Mouse (Mus musculus) midbrain, embryonic 14.5 days (tissue): ENCODE measurements around the gene Wdr45. TPM values are rescaled to one million over a fixed set of nuclear protein-coding genes. Genes with fewer than 3 reads are reported as not detected.
"Not testable (repeated sequence)": the region's sequence is repeated elsewhere in the genome, so short reads cannot be mapped to it uniquely, and the experiment has no call there.

ENCODE experiments used
- ATAC-seq: fragments of 200-750 bp; cut with Nextera tagmentation; 2 replicates; pipeline ENCODE4 v1.8.0; 2017; ENCODE audit warnings: moderate number of reproducible peaks, moderate library complexity; ENCODE audit not compliant: low FRiP score, low TSS enrichment
- DNase-seq: peaks from one replicate; pipeline ENCODE4 v3.0.0-alpha.2; 2015
- H3K27ac ChIP-seq: fragments of 300-500 bp; sonication (generic); replicated peaks from 2 replicates; pipeline ENCODE4 v1.5.1; 2014; ENCODE audit warnings: mild to moderate bottlenecking, low read depth, low read length, moderate library complexity
- H3K27me3 ChIP-seq: fragments of 300-500 bp; sonication (generic); 2 replicates; pipeline ENCODE4 v1.6.1; 2014; ENCODE audit warnings: low read length, control low read depth, mixed read lengths; ENCODE audit not compliant: control insufficient read depth, insufficient read depth
- H3K36me3 ChIP-seq: fragments of 300-500 bp; sonication (generic); 2 replicates; pipeline ENCODE4 v1.6.1; 2014; ENCODE audit warnings: low read length, control low read depth; ENCODE audit not compliant: control insufficient read depth, insufficient read depth
- H3K4me1 ChIP-seq: fragments of 300-500 bp; sonication (generic); 2 replicates; pipeline ENCODE4 v1.6.1; 2014; ENCODE audit warnings: mild to moderate bottlenecking, antibody characterized with exemption, low read length, control low read depth; ENCODE audit not compliant: control insufficient read depth, insufficient read depth
- H3K4me2 ChIP-seq: fragments of 300-500 bp; sonication (generic); 2 replicates; pipeline ENCODE4 v1.6.1; 2014; ENCODE audit warnings: mild to moderate bottlenecking, low read length, moderate library complexity
- H3K4me3 ChIP-seq: fragments of 300-500 bp; sonication (generic); replicated peaks from 2 replicates; pipeline ENCODE4 v1.5.1; 2014; ENCODE audit warnings: low read depth, low read length
- H3K9ac ChIP-seq: fragments of 300-500 bp; sonication (generic); replicated peaks from 2 replicates; pipeline ENCODE4 v1.6.1; 2014; ENCODE audit warnings: mild to moderate bottlenecking, low read length, moderate library complexity
- H3K9me3 ChIP-seq: fragments of 300-500 bp; sonication (generic); 2 replicates; pipeline ENCODE4 v1.6.1; 2016; ENCODE audit warnings: low read length, control low read depth, mixed read lengths; ENCODE audit not compliant: control insufficient read depth
- WGBS: fragments of 180-500 bp; shearing (Covaris S2); extraction: QIAGEN DNeasy Blood & Tissue Kit; methylation state at CpG from one replicate; pipeline ENCODE4 v1.1.7; 2014; 5-methylcytosine and 5-hydroxymethylcytosine counted together
- polyA plus RNA-seq: library from polyadenylated mRNA; unstranded; fragments of >200 nt; fragmentation: Nextera tagmentation; extraction: Ambion mirVana; gene quantifications from 2 replicates; pipeline ENCODE4 v1.2.1, GENCODE M21; 2014

Gene Wdr45
- 23.9 and 29.5 TPM in 2 replicates for polyA plus RNA-seq

DNA sequence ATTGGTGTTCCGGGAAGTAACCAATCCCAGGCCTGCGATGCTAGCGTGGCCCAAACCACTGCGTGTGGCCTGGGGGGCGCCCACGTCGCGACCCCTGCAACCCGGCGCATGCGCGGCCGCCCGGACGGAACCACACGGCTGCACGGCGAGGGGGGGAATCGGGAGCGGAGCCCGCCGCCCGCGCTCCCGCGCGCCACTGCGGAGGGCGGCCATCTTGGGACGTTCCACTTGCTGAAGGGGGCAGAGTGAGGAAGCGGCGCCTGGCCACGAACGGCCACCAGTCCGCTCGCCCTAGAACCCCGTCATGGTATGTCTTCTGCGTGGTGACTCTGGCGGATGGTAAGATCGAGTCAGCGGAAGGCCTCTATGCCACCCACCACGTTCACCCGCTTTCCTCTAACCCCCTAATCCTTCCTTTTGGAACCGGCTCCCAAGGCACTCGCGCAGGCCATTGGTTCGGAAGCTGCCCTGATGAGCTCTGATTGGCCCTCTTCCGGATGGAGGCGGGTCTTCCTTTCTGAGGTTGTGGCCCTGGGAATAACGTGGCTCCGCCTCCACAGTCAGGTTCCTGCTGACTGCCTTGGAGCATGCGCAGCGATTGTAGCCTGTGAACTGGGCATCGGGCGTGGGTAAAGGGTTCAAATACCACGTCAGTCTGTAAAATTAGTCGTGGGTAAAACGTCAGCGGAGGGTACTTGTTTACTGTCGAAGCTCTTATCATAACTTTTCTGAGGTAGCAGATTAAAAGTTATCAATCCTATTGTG lies at the start of gene Wdr45:
TSS of gene Wdr45 (plus strand) at position 199 of the 765 bp plus-strand sequence.
- H3K27ac ChIP-seq: 0 out of 2 replicates have a peak within 1 kb of the TSS, but pooled peaks have one; percentile 26
- WGBS: 26% methylated on average over 42 of the region's 60 CpGs
- DNase-seq (peak; percentile 94), ATAC-seq (peak; percentile 96)
- H3K36me3 ChIP-seq, H3K9ac ChIP-seq, H3K4me1 ChIP-seq, H3K9me3 ChIP-seq, H3K27me3 ChIP-seq: not testable (repeated sequence)
- H3K4me2 ChIP-seq: peak within 1 kb of the TSS; percentile 53
- H3K4me3 ChIP-seq: peak within 1 kb of the TSS; percentile 34

DNA sequence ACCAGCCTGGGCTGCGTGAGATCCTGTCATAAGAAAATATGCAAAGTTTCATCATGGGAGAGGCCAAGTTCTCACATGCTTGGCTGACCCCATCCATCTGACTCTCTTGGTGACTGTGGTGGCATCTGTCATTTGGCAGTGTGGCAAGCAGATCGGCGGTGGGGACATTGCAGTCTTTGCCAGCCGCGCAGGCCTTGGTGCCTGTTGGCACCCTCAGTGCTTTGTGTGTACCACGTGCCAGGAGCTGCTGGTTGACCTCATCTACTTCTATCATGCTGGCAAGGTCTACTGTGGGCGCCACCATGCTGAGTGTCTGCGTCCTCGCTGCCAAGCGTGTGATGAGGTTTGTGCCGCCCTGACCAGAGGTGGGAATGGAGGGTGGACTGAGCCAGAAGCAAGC lies 49.3 kb upstream of the Wdr45 start:
- DNase-seq: no peak

DNA sequence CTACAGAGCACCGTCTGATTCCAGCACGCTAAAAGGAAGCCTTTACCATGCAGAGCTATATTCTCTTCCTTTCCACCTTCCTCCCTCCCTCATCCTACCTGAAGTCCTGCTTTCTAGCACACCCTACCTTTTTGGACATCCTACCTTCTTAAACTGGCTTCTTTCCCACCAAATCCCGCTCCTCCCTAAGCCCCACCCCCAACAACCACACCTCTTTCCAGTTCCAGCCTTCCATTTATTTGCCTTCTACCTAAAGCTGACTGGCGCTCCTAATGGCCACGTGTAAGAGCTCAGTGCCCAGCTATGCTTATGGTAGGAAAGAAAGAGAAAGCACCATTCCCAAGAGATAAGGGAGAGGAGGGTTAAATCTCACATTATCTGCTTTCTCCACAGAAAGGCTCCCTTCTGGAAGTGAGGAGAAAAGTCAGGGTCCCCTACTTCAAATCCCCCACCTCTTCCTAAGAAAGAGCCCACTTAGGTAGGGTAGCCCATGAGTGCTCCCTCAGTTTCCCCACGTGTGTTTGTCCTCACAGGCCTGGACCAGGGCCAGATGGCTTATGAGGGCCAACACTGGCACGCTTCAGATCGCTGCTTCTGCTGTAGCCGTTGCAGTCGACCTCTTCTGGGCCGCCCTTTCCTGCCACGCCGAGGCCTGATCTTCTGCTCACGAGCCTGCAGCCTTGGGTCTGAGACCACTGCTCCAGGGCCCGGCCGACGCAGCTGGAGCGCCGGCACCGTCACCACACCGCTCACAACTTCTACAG lies 48.2 kb upstream of the Wdr45 start:
- Histone ChIP-seq H3K27me3 (no peaks in the 10 kb centered on the region), H3K9me3 (no peaks in the 10 kb centered on the region), H3K4me3 (no peak overlapping the region), H3K4me1 (no peaks in the 10 kb centered on the region), H3K36me3 (no peaks in the 10 kb centered on the region), H3K27ac (no peak overlapping the region), H3K9ac (no peak overlapping the region), H3K4me2 (no peak overlapping the region)
- DNase-seq (no peak), ATAC-seq (no peak)
- 73% methylated on average over 21 of the region's 21 CpGs for WGBS

More for the DNA sequence above, 49.3 kb upstream of the Wdr45 start:
- H3K9ac ChIP-seq: no peak overlapping the region
- no peaks in the 10 kb centered on the region for H3K36me3 ChIP-seq
- WGBS: 87% methylated on average over 11 of the region's 11 CpGs
- H3K9me3 ChIP-seq: no peaks in the 10 kb centered on the region
- no peak overlapping the region for H3K4me2 ChIP-seq
- H3K27me3 ChIP-seq: no peaks in the 10 kb centered on the region
- H3K27ac ChIP-seq: no peak overlapping the region
- ATAC-seq: no peak
- no peaks in the 10 kb centered on the region for H3K4me1 ChIP-seq
- no peak overlapping the region for H3K4me3 ChIP-seq

DNA sequence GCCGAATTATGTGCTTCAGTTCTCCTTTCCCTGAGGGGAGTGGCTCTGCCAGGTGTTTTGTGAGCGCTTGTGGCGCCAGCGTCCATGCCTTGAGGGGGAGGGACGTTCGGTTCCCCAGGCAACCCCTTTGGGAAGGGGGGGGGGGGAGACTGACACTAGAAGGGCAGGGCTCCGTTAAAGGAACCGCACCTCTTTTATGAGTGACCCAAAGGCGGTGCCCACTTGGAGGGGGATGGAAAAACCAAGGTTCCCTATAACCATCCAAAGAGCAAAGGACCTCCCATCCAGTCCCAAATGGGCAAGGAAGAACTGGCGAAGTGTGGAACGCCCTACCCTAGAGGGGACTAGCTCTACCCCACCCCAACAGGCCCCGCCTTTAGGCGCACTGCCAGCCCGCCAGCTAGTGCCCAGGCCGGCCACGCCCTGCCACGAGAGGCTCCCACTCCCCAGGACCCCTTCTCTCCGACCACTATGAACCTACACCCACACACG lies 43.7 kb upstream of the Wdr45 start:
- DNase-seq (peak; percentile 50), ATAC-seq (peak; percentile 59)
- no peaks in the 10 kb centered on the region for H3K9me3 ChIP-seq
- 20% methylated on average over 17 of the region's 19 CpGs for WGBS
- no peak overlapping the region for H3K27ac ChIP-seq
- peak overlapping the region; percentile 27 for H3K4me3 ChIP-seq
- H3K27me3 ChIP-seq: no peaks in the 10 kb centered on the region
- no peaks in the 10 kb centered on the region for H3K36me3 ChIP-seq
- H3K4me2 ChIP-seq: peak overlapping the region; percentile 44
- H3K4me1 ChIP-seq: no peaks in the 10 kb centered on the region
- H3K9ac ChIP-seq: 0 out of 2 replicates have a peak overlapping the region, but pooled peaks have one; percentile 9

DNA sequence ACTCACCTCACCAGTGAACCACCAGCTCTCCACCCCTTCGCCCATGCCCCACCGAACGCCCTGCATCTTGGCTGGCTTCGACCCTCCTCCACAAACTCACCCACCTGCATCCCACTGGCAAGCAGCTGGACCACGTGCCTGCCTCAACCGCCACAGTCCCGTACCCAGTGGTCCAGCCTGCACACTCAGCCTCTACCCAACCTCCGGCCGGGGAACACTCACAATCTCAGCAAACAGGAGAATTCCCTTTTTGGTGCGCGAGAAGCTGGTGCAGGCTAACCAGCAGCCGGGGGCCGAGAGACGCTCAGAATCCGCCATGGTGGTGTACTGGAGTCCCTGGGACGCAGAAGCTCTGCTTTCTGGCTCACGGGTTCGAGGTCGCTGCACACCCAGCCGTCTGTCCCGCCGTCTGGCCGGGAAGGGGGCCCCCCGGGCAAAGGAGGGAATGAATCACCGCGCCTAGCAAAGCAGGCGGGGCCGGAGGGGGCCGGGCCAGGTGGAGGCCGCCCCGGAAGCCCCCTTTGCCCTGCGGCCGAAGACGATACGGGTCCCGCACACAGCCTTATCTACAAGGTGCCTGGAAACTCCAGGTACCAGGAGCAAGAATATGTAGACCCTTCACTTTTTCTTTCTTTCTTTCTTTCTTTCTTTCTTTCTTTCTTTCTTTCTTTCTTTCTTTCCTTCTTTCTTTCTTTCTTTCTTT lies 43.1 kb upstream of the Wdr45 start, which contains the start of gene Plp2:
TSS of gene Plp2 (minus strand) at position 470 of the 703 bp plus-strand sequence.
- Histone ChIP-seq H3K9ac (0 out of 2 replicates have a peak within 1 kb of the TSS, but pooled peaks have one; percentile 9), H3K4me1 (no peaks in the 10 kb centered on the region), H3K4me2 (peak within 1 kb of the TSS; percentile 44), H3K36me3 (no peaks in the 10 kb centered on the region), H3K4me3 (peak within 1 kb of the TSS; percentile 27), H3K27ac (no peak within 1 kb of the TSS), H3K27me3 (no peaks in the 10 kb centered on the region), H3K9me3 (no peaks in the 10 kb centered on the region)
- DNase-seq (no peak), ATAC-seq (peak; percentile 48; the same call in 1 of the 2 replicates)
- 23% methylated on average over 36 of the region's 36 CpGs for WGBS

DNA sequence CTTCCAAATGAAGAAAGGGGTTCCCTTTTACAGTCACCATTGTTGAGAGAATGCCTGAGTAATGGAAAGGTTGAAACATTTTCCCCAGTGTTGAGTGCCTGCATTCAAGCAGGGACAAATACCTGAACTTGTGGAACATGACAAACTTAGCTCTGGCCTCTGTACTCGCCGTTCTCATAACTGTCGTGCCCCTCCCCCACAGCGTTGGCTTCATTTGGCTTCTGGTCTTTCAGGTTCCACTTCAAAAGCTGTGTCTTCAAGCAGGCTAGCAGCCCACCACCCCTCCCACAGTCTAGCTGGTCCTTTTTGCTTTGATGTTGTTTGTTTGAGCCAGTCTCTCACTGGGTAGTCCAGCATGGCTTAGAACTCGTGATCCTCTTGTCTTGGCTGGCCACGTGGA lies 41.4 kb upstream of the Wdr45 start:
- H3K9ac ChIP-seq: no peak overlapping the region

GRCm38 (mm10) chrX:7673578-7674281 lies 40.4 kb upstream of the Wdr45 start:
- Histone ChIP-seq H3K4me1 (no peaks in the 10 kb centered on the region), H3K4me2 (peak overlapping the region; percentile 39; the same call in 1 of the 2 replicates), H3K4me3 (no peak overlapping the region), H3K27ac (no peak overlapping the region), H3K36me3 (no peaks in the 10 kb centered on the region), H3K9me3 (no peaks in the 10 kb centered on the region), H3K27me3 (no peaks in the 10 kb centered on the region), H3K9ac (no peak overlapping the region)
- ATAC-seq (no peak), DNase-seq (no peak)
- 48% methylated on average over 12 of the region's 12 CpGs for WGBS

More for the DNA sequence above, 41.4 kb upstream of the Wdr45 start:
- H3K27ac ChIP-seq: no peak overlapping the region
- no peaks in the 10 kb centered on the region for H3K36me3 ChIP-seq
- ATAC-seq: no peak
- no peaks in the 10 kb centered on the region for H3K4me1 ChIP-seq
- no peak overlapping the region for H3K4me3 ChIP-seq
- H3K4me2 ChIP-seq: no peak overlapping the region
- no peaks in the 10 kb centered on the region for H3K27me3 ChIP-seq
- no peaks in the 10 kb centered on the region for H3K9me3 ChIP-seq
- DNase-seq: no peak
- WGBS: 56% methylated on average over 6 of the region's 6 CpGs
